Mouse (Mus musculus): ENCODE data around the gene Gm19426. TPM values are rescaled to one million over a fixed set of nuclear protein-coding genes. Genes with fewer than 3 reads are reported as not detected.

The Gm19426 gene
- total RNA-seq, 1 experiment: 13.1 TPM

DNA sequence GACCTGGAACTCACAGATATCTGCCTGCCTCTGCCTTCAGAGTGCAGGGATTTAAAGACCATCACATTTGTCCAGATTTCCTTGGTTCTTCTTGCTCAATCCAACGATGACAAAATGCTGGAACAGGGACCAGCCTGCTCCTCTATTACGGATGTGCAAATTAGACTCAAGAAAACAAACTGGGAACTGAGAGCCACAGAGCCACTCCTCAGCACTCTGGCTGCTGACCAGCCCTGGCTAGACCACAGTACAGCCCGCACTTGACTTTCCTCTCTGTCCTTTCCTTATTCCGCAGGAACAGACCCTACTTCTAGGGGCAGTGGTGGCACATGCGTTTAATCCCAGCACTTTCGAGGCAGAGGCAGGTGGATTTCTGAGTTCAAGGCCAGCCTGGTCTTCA, 27.0 kb upstream of the Gm19426 start:
- peaks cover 1 to 10% of the 10 kb centered on the region in 2 experiments; a peak in 1 of 4 replicates for H3K4me1 ChIP-seq (ENCODE audit: control insufficient read depth in 2 of 2, insufficient read depth in 2 of 2, low read length in 2 of 2, poor library complexity in 1 of 2)
- H3K36me3 ChIP-seq (ENCODE audit: control insufficient read depth, insufficient read depth, low read length, poor library complexity, severe bottlenecking): no peaks in the 10 kb centered on the region
- no peak for DNase-seq (ENCODE audit: low read depth, low spot score)
- TF ChIP-seq CHD2 (IDR thresholded peaks at IDR 0.05; ENCODE audit: low read depth, low read length) (no peak), ZNF384 (IDR thresholded peaks at IDR 0.05; ENCODE audit: low read depth, low read length) (no peak), HCFC1 (IDR thresholded peaks at IDR 0.05; ENCODE audit: borderline replicate concordance, insufficient read depth, low read length) (no peak), MAFK (IDR thresholded peaks at IDR 0.05; ENCODE audit: insufficient read depth, low read depth, low read length) (no peak), ZC3H11A (IDR thresholded peaks at IDR 0.05; ENCODE audit: borderline replicate concordance, low read depth, low read length) (no peak)
- in situ Hi-C loops (cut with MboI; ENCODE audit: low sequenced_read_pairs in 2 of 2, unreplicated experiment in 2 of 2): no loop called here
- no peak overlapping the region for H3K9ac ChIP-seq (ENCODE audit: insufficient read depth, low read depth, low read length, poor library complexity, severe bottlenecking)
- no peak overlapping the region for H3K4me3 ChIP-seq (ENCODE audit: insufficient read depth in 1 of 2, low read depth in 1 of 2, low read length in 2 of 2, poor library complexity in 1 of 2, severe bottlenecking in 1 of 2)
- H3K27ac ChIP-seq (ENCODE audit: insufficient read depth, low read depth, low read length, poor library complexity, severe bottlenecking): no peak overlapping the region
- no peaks in the 10 kb centered on the region for H3K9me3 ChIP-seq (ENCODE audit: control insufficient read depth, insufficient read depth, low read depth, low read length)

DNA sequence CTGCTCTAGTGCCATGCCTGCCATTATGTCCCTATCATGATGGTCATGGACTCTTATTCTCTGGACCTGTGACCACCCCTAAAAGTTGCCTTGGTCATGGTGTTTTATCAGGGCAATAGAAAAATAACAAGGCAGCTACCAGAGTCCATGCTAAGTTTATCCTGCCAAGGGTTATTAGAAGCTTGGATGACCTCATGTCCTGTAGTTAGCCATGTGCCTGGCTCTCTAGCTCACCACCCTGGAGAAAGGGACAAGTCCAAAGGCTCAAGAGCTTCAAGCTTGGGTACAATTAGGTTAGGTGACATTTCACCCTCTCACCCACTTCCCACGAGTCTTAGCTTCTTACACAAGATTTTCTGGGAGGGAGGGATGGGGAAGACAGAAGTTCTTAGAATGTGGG, 19.4 kb upstream of the Gm19426 start:
- Histone ChIP-seq H3K9ac (ENCODE audit: insufficient read depth, low read depth, low read length, poor library complexity, severe bottlenecking) (no peak overlapping the region), H3K9me3 (ENCODE audit: control insufficient read depth, insufficient read depth, low read depth, low read length) (no peaks in the 10 kb centered on the region), H3K27ac (ENCODE audit: insufficient read depth, low read depth, low read length, poor library complexity, severe bottlenecking) (no peak overlapping the region), H3K4me1 (ENCODE audit: control insufficient read depth in 2 of 2, insufficient read depth in 2 of 2, low read length in 2 of 2, poor library complexity in 1 of 2) (peaks cover 2 to 11% of the 10 kb centered on the region in 2 experiments; a peak in 3 of 4 replicates), H3K4me3 (ENCODE audit: insufficient read depth in 1 of 2, low read depth in 1 of 2, low read length in 2 of 2, poor library complexity in 1 of 2, severe bottlenecking in 1 of 2) (no peak overlapping the region), H3K36me3 (ENCODE audit: control insufficient read depth, insufficient read depth, low read length, poor library complexity, severe bottlenecking) (no peaks in the 10 kb centered on the region)
- no peak for TF ChIP-seq ZC3H11A (IDR thresholded peaks at IDR 0.05; ENCODE audit: borderline replicate concordance, low read depth, low read length)
- TF ChIP-seq CHD2 (IDR thresholded peaks at IDR 0.05; ENCODE audit: low read depth, low read length): no peak
- in situ Hi-C loops (cut with MboI; ENCODE audit: low sequenced_read_pairs in 2 of 2, unreplicated experiment in 2 of 2): no loop called here
- DNase-seq (ENCODE audit: low read depth, low spot score): no peak

DNA sequence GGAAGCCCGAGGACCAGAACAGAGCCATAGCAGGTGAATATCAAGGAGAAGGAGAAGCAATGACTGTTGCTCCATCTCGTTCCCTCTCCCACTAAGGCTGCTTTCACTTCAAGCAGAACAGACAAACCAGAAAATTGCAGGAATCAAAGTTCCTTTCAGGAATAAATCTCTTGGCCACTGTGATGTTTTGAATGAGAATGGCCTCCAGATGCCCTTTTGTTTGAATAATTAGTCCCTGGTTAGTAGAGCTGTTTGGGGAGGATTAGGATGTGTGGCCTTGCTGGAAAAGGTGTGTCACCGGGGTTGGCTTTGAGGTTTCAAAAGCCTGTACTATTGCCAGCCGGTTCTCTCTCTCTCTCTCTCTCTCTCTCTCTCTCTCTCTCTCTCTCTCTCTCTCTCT, 18.8 kb upstream of the Gm19426 start:
- Histone ChIP-seq H3K27ac (ENCODE audit: insufficient read depth, low read depth, low read length, poor library complexity, severe bottlenecking) (no peak overlapping the region), H3K36me3 (ENCODE audit: control insufficient read depth, insufficient read depth, low read length, poor library complexity, severe bottlenecking) (no peaks in the 10 kb centered on the region), H3K9me3 (ENCODE audit: control insufficient read depth, insufficient read depth, low read depth, low read length) (no peaks in the 10 kb centered on the region), H3K9ac (ENCODE audit: insufficient read depth, low read depth, low read length, poor library complexity, severe bottlenecking) (no peak overlapping the region), H3K4me1 (ENCODE audit: control insufficient read depth in 2 of 2, insufficient read depth in 2 of 2, low read length in 2 of 2, poor library complexity in 1 of 2) (peaks cover 2 to 12% of the 10 kb centered on the region in 2 experiments; a peak in 3 of 4 replicates), H3K4me3 (ENCODE audit: insufficient read depth in 1 of 2, low read depth in 1 of 2, low read length in 2 of 2, poor library complexity in 1 of 2, severe bottlenecking in 1 of 2) (no peak overlapping the region)
- DNase-seq (ENCODE audit: low read depth, low spot score): peak; percentile 63
- in situ Hi-C loops (cut with MboI; ENCODE audit: low sequenced_read_pairs in 2 of 2, unreplicated experiment in 2 of 2): no loop called here
- TF ChIP-seq MAFK (IDR thresholded peaks at IDR 0.05; ENCODE audit: insufficient read depth, low read depth, low read length) (no peak), HCFC1 (IDR thresholded peaks at IDR 0.05; ENCODE audit: borderline replicate concordance, insufficient read depth, low read length) (no peak), ZNF384 (IDR thresholded peaks at IDR 0.05; ENCODE audit: low read depth, low read length) (no peak), ZC3H11A (IDR thresholded peaks at IDR 0.05; ENCODE audit: borderline replicate concordance, low read depth, low read length) (no peak), CHD2 (IDR thresholded peaks at IDR 0.05; ENCODE audit: low read depth, low read length) (no peak)

DNA sequence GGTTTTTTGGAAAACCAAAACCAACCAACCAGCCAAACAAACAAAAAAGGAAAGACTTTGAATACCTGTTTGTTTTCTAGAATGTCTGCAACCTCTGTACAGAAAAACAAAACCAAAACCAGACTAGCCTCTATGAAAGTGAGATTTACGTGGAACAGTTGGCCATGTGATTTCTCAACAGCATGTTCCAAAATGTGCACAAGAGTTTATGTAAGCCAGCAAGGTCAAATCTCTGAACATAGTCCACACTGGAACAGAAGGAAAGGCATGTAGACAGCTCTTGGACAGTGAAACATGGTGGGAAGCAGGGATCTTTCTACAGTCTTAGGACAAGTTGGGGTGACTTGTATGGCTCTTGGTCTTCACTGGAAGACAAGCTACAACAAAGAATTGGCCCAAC, 18.4 kb upstream of the Gm19426 start:
- Histone ChIP-seq H3K9me3 (ENCODE audit: control insufficient read depth, insufficient read depth, low read depth, low read length) (no peaks in the 10 kb centered on the region), H3K4me1 (ENCODE audit: control insufficient read depth in 2 of 2, insufficient read depth in 2 of 2, low read length in 2 of 2, poor library complexity in 1 of 2) (peaks cover 2 to 14% of the 10 kb centered on the region in 2 experiments; a peak in 3 of 4 replicates), H3K9ac (ENCODE audit: insufficient read depth, low read depth, low read length, poor library complexity, severe bottlenecking) (no peak overlapping the region), H3K36me3 (ENCODE audit: control insufficient read depth, insufficient read depth, low read length, poor library complexity, severe bottlenecking) (no peaks in the 10 kb centered on the region), H3K4me3 (ENCODE audit: insufficient read depth in 1 of 2, low read depth in 1 of 2, low read length in 2 of 2, poor library complexity in 1 of 2, severe bottlenecking in 1 of 2) (no peak overlapping the region), H3K27ac (ENCODE audit: insufficient read depth, low read depth, low read length, poor library complexity, severe bottlenecking) (no peak overlapping the region)
- no peak for TF ChIP-seq CHD2 (IDR thresholded peaks at IDR 0.05; ENCODE audit: low read depth, low read length)
- TF ChIP-seq ZC3H11A (IDR thresholded peaks at IDR 0.05; ENCODE audit: borderline replicate concordance, low read depth, low read length): no peak
- no peak for TF ChIP-seq HCFC1 (IDR thresholded peaks at IDR 0.05; ENCODE audit: borderline replicate concordance, insufficient read depth, low read length)
- TF ChIP-seq ZNF384 (IDR thresholded peaks at IDR 0.05; ENCODE audit: low read depth, low read length): no peak
- in situ Hi-C loops (cut with MboI; ENCODE audit: low sequenced_read_pairs in 2 of 2, unreplicated experiment in 2 of 2): no loop called here
- no peak for DNase-seq (ENCODE audit: low read depth, low spot score)

DNA sequence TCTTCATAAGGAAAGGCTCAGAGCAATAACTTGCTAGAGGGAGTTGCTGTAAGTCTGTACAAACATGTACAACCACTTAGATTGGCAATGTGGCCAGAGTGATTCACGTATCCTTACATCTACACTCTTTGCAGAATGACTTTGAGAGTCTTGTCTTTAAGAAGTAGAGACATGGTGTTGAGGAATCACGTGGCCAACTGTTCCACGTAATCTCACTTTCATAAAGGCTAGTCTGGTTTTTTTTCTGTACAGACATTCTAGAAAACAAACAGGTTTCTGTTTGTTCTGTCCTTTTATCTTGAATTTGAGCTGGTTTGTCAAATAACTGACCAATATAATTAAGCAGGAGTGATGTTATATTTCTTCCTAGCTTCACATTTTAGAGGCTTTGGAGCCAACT, 17.9 kb upstream of the Gm19426 start:
- H3K4me3 ChIP-seq (ENCODE audit: insufficient read depth in 1 of 2, low read depth in 1 of 2, low read length in 2 of 2, poor library complexity in 1 of 2, severe bottlenecking in 1 of 2): no peak overlapping the region

More for the DNA sequence above, 17.9 kb upstream of the Gm19426 start:
- Histone ChIP-seq H3K36me3 (ENCODE audit: control insufficient read depth, insufficient read depth, low read length, poor library complexity, severe bottlenecking) (no peaks in the 10 kb centered on the region), H3K9ac (ENCODE audit: insufficient read depth, low read depth, low read length, poor library complexity, severe bottlenecking) (no peak overlapping the region), H3K9me3 (ENCODE audit: control insufficient read depth, insufficient read depth, low read depth, low read length) (no peaks in the 10 kb centered on the region), H3K27ac (ENCODE audit: insufficient read depth, low read depth, low read length, poor library complexity, severe bottlenecking) (no peak overlapping the region), H3K4me1 (ENCODE audit: control insufficient read depth in 2 of 2, insufficient read depth in 2 of 2, low read length in 2 of 2, poor library complexity in 1 of 2) (peaks cover 2 to 14% of the 10 kb centered on the region in 2 experiments)
- in situ Hi-C loops (cut with MboI; ENCODE audit: low sequenced_read_pairs in 2 of 2, unreplicated experiment in 2 of 2): no loop called here
- TF ChIP-seq ZNF384 (IDR thresholded peaks at IDR 0.05; ENCODE audit: low read depth, low read length) (no peak), HCFC1 (IDR thresholded peaks at IDR 0.05; ENCODE audit: borderline replicate concordance, insufficient read depth, low read length) (no peak), ZC3H11A (IDR thresholded peaks at IDR 0.05; ENCODE audit: borderline replicate concordance, low read depth, low read length) (no peak), CHD2 (IDR thresholded peaks at IDR 0.05; ENCODE audit: low read depth, low read length) (no peak), MAFK (IDR thresholded peaks at IDR 0.05; ENCODE audit: insufficient read depth, low read depth, low read length) (no peak)
- no peak for DNase-seq (ENCODE audit: low read depth, low spot score)

Measured in ES-E14 (cell line).